Mouse (Mus musculus) kidney, adult 2 months (tissue): ENCODE results near the gene Rassf2.

Experiments used
- CTCF ChIP-seq: fragments of 200-500 bp; conservative IDR thresholded peaks from 2 replicates; pipeline ENCODE4 v1.5.1; 2011; ENCODE audit warnings: low read depth, mild to moderate bottlenecking, control low read depth, low read length, moderate library complexity, mixed read lengths; ENCODE audit not compliant: insufficient read depth, insufficient read length
- POLR2A ChIP-seq: fragments of 200-500 bp; IDR thresholded peaks from one replicate; pipeline ENCODE4 v1.6.1; 2011; ENCODE audit warnings: low read depth, low read length, control low read depth

DNA sequence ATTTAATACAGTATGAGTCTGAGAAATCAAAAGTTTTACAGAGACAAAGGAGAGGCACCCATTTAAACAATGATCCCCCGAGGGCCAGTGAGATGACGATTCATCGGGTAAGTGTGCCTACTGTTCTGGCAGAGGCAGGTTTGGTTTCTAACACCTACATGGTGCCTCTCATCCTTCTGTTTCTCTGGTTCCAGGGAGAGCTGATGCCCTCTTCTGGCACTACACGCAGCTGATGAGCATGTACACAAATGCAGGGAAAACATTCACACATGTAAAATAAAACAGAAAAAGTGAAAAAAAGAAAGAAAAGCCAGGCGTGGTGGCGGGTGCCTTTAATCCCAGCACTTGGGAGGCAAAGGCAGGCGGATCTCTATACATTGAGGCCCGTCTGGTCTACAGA, 29.9 kb upstream of the Rassf2 start:
- TF ChIP-seq POLR2A (no peak), CTCF (peak; percentile 45; the same call in 1 of the 2 replicates)
